8 mouse cellular contexts compared by ENCODE assay signal in genomic region chr11:86958721-86959675, GRCm38 (mm10). TPM values are rescaled to one million over a fixed set of nuclear protein-coding genes. Genes with fewer than 3 reads are reported as not detected.
A peak's percentile ranks its signal among the peaks of the same experiment; 100 is the strongest.
DNase-seq lines count a peak whose midpoint lies in the region; ATAC-seq and TF ChIP-seq lines count a peak whose summit lies in the region.

No protein-coding gene starts in this region.

- ATAC-seq in heart, embryonic 11.5 days (replicated peaks; ENCODE audit: insufficient number of reproducible peaks, low FRiP score, low TSS enrichment) = no peak
- no peak for ATAC-seq in hindbrain, embryonic 12.5 days (ENCODE audit: low FRiP score)
- ATAC-seq in limb, embryonic 14.5 days (ENCODE audit: low FRiP score, low read depth) = no peak
- no peak for ATAC-seq in inflammation-experienced regulatory T-cells, adult 6 months

- no peaks in the 10 kb centered on the region for H3K27me3 ChIP-seq in heart, embryonic 11.5 days (ENCODE audit: control insufficient read depth, insufficient read depth, low read length)
- H3K27me3 ChIP-seq in hindbrain, embryonic 12.5 days = no peaks in the 10 kb centered on the region
- H3K27me3 ChIP-seq in limb, embryonic 14.5 days (ENCODE audit: control insufficient read depth, insufficient read depth, low read length) = no peaks in the 10 kb centered on the region

- peak overlapping the region; percentile 29; the same call in 1 of the 2 replicates for H3K4me2 ChIP-seq in heart, embryonic 11.5 days
- H3K4me2 ChIP-seq in hindbrain, embryonic 12.5 days (replicated peaks) = no peak overlapping the region
- no peak overlapping the region for H3K4me2 ChIP-seq in limb, embryonic 14.5 days (replicated peaks; ENCODE audit: low read depth, low read length, severe bottlenecking)

- H3K4me1 ChIP-seq in heart, embryonic 11.5 days (ENCODE audit: control insufficient read depth, insufficient read depth, low read length) = peaks cover 94% of the 10 kb centered on the region
- peaks cover 25% of the 10 kb centered on the region for H3K4me1 ChIP-seq in hindbrain, embryonic 12.5 days
- H3K4me1 ChIP-seq in limb, embryonic 14.5 days (ENCODE audit: control insufficient read depth, insufficient read depth, low read length) = peaks cover 43% of the 10 kb centered on the region

- 33% methylated on average over 12 of the region's 12 CpGs for WGBS in heart, embryonic 11.5 days (ENCODE audit: insufficient replicate concordance)
- WGBS in hindbrain, embryonic 12.5 days = 59% methylated on average over 12 of the region's 12 CpGs
- 30% methylated on average over 12 of the region's 12 CpGs for WGBS in limb, embryonic 14.5 days

- peak overlapping the region; percentile 91 for H3K27ac ChIP-seq in heart, embryonic 11.5 days (ENCODE audit: low read depth, low read length)
- H3K27ac ChIP-seq in hindbrain, embryonic 12.5 days = 0 out of 2 replicates have a peak overlapping the region, but pooled peaks have one; percentile 19
- peak overlapping the region; percentile 76 for H3K27ac ChIP-seq in limb, embryonic 14.5 days (replicated peaks; ENCODE audit: low read depth, low read length)

- H3K4me3 ChIP-seq in heart, embryonic 11.5 days (ENCODE audit: low read depth, low read length) = no peak overlapping the region
- no peak overlapping the region for H3K4me3 ChIP-seq in hindbrain, embryonic 12.5 days
- no peak overlapping the region for H3K4me3 ChIP-seq in limb, embryonic 14.5 days (replicated peaks; ENCODE audit: low read length)

- H3K9ac ChIP-seq in heart, embryonic 11.5 days (ENCODE audit: low read depth, low read length) = peak overlapping the region; percentile 23
- H3K9ac ChIP-seq in hindbrain, embryonic 12.5 days = no peak overlapping the region
- peak overlapping the region; percentile 9; the same call in 1 of the 2 replicates for H3K9ac ChIP-seq in limb, embryonic 14.5 days (ENCODE audit: low read depth, low read length, severe bottlenecking)

- no peaks in the 10 kb centered on the region for H3K36me3 ChIP-seq in heart, embryonic 11.5 days (ENCODE audit: control insufficient read depth, insufficient read depth, low read length)
- H3K36me3 ChIP-seq in hindbrain, embryonic 12.5 days = no peaks in the 10 kb centered on the region
- H3K36me3 ChIP-seq in limb, embryonic 14.5 days (ENCODE audit: control insufficient read depth, insufficient read depth, low read length) = peaks cover 25% of the 10 kb centered on the region

- no peak for TF ChIP-seq POLR2A in limb, embryonic 14.5 days (IDR thresholded peaks at IDR 0.05; ENCODE audit: borderline replicate concordance, extremely low read depth, insufficient read depth, insufficient read length)

- H3K9me3 ChIP-seq in heart, embryonic 11.5 days (replicated peaks; ENCODE audit: control insufficient read depth, low read length) = no peaks in the 10 kb centered on the region
- no peaks in the 10 kb centered on the region for H3K9me3 ChIP-seq in hindbrain, embryonic 12.5 days (replicated peaks)
- no peaks in the 10 kb centered on the region for H3K9me3 ChIP-seq in limb, embryonic 14.5 days (ENCODE audit: control insufficient read depth, low read length)

- DNase-seq in heart, adult 8-10 months (ENCODE audit: low spot score) = no peak
- DNase-seq in cerebellum, postnatal 10 days = peak; percentile 63 to 73
- DNase-seq in limb, embryonic 14.5 days (ENCODE audit: low spot score) = no peak
- DNase-seq in thymus, postnatal 25 days = peak; percentile 47
- DNase-seq in right cerebral cortex, postnatal 36 days (ENCODE audit: low spot score in 2 of 2) = no peak

RNA-seq across cellular contexts. Expression of gene Ypel2, which starts 34.5 kb away (rescaled TPM):
- 16.8 and 23.9 TPM in 2 replicates for polyA plus RNA-seq in heart, embryonic 11.5 days (2014; fragmentation: Nextera tagmentation; extraction: Ambion mirVana)
- total RNA-seq in heart, adult 8-10 months (2022) = 10 to 100 TPM in 2 of 4 experiments, 1 to 10 TPM in 2; 8.2 to 15.7 (median 11.9) TPM
- 9.6 TPM in 2 replicates for polyA plus RNA-seq in hindbrain, embryonic 12.5 days (2016; fragmentation: Nextera tagmentation; extraction: Ambion mirVana)
- polyA plus RNA-seq in limb, embryonic 14.5 days (2012; rRNA removed) = 9.2 TPM in 2 replicates
- 6.8 and 8.4 TPM in 2 replicates for polyA plus RNA-seq in limb, embryonic 14.5 days (2014; fragmentation: Nextera tagmentation; extraction: Ambion mirVana)
- polyA plus RNA-seq in inflammation-experienced regulatory T-cells, adult 6 months (2017; shearing (Covaris generic)) = 1 to 10 TPM; 3.7 to 8.9 (median 5.8) TPM

Comparison
In these comparisons a context has a peak if more than half of its experiments do, and no peak if none do; other contexts are left out.
1. H3K27ac ChIP-seq: peak in every context shown above with its lines; median percentile 91 in heart, embryonic 11.5 days; 76 in limb, embryonic 14.5 days; 19 in hindbrain, embryonic 12.5 days.
2. DNase-seq: peak in cerebellum, postnatal 10 days (2 of 2) and thymus, postnatal 25 days (single experiment); none in heart, adult 8-10 months (single experiment), limb, embryonic 14.5 days (single experiment) and right cerebral cortex, postnatal 36 days (0 of 2).